Mouse (Mus musculus) cerebellum, adult 2 months (tissue): ENCODE data around the gene Cdx2. TPM values are rescaled to one million over a fixed set of nuclear protein-coding genes. Genes with fewer than 3 reads are reported as not detected.

Experiments
- DNase-seq, 2 experiments: peaks; one replicate each; pipeline ENCODE4 v3.0.0; 2021
- H3K27ac ChIP-seq: fragments of 200-500 bp; 2 replicates; pipeline ENCODE4 v1.5.1; 2012; ENCODE audit warnings: low read length, control low read depth, inconsistent platforms; ENCODE audit not compliant: insufficient read depth
- H3K27me3 ChIP-seq: fragments of 200-500 bp; 2 replicates; pipeline ENCODE4 v1.6.1; 2012; ENCODE audit warnings: inconsistent platforms, mild to moderate bottlenecking, low read length, moderate library complexity; ENCODE audit not compliant: control insufficient read depth, insufficient read depth
- H3K4me1 ChIP-seq: fragments of 200-500 bp; 2 replicates; pipeline ENCODE4 v1.6.1; 2011; ENCODE audit warnings: low read length; ENCODE audit not compliant: control insufficient read depth, insufficient read depth
- H3K4me3 ChIP-seq: fragments of 200-500 bp; replicated peaks from 2 replicates; pipeline ENCODE3; 2011; ENCODE audit warnings: mild to moderate bottlenecking, low read depth, low read length, control low read depth; ENCODE audit not compliant: insufficient read depth
- CTCF ChIP-seq: fragments of 200-500 bp; IDR thresholded peaks from 2 replicates; pipeline ENCODE4 v1.5.1; 2011; ENCODE audit warnings: low read depth, mild to moderate bottlenecking, control low read depth, low read length, moderate library complexity, borderline replicate concordance; ENCODE audit not compliant: insufficient read depth
- POLR2A ChIP-seq: fragments of 200-500 bp; IDR thresholded peaks from 2 replicates; pipeline ENCODE4 v1.6.1; 2011; ENCODE audit warnings: low read length, control low read depth, borderline replicate concordance; ENCODE audit not compliant: insufficient read depth
- WGBS: fragments of 180-500 bp; shearing (Covaris S2); methylation state at CpG from one replicate; pipeline ENCODE4 v1.1.7; 2018; 5-methylcytosine and 5-hydroxymethylcytosine counted together
- polyA plus RNA-seq: library from polyadenylated mRNA; depleted of rRNA; stranded (reverse); fragments of >200 nt; gene quantifications from 2 replicates; pipeline ENCODE4 v1.2.3, GENCODE M21; 2012

Gene Cdx2
- polyA plus RNA-seq, 1 experiment, result not detected

- WGBS, result 66% methylated on average over 5 of the region's 5 CpGs
- H3K27ac ChIP-seq, result no peak overlapping the region
- no peaks in the 10 kb centered on the region for H3K4me1 ChIP-seq
- no peak for DNase-seq
- H3K27me3 ChIP-seq, result peaks cover 2% of the 10 kb centered on the region; the same call in 1 of the 2 replicates
- no peak overlapping the region for H3K4me3 ChIP-seq
- TF ChIP-seq POLR2A (no peak), CTCF (no peak)
Measured at GRCm38 (mm10) chr5:147297249-147297648, 9.8 kb downstream of the Cdx2 start.

- Histone ChIP-seq H3K4me1 (no peaks in the 10 kb centered on the region), H3K27me3 (no peaks in the 10 kb centered on the region; the same call in 1 of the 2 replicates), H3K4me3 (no peak overlapping the region), H3K27ac (no peak overlapping the region)
- 9% methylated on average over 20 of the region's 20 CpGs for WGBS
- peak; percentile 21 to 33 for DNase-seq
- TF ChIP-seq POLR2A, result no peak
- TF ChIP-seq CTCF, result peak; percentile 49; the same call in 1 of the 2 replicates
Measured at GRCm38 (mm10) chr5:147294121-147294520, 12.9 kb downstream of the Cdx2 start.

GRCm38 (mm10) chr5:147293127-147293910, 13.8 kb downstream of the Cdx2 start:
- H3K27me3 ChIP-seq, result no peaks in the 10 kb centered on the region; the same call in 1 of the 2 replicates
- DNase-seq, result peak; percentile 46 to 60
- no peak overlapping the region for H3K4me3 ChIP-seq
- H3K4me1 ChIP-seq, result no peaks in the 10 kb centered on the region
- no peak overlapping the region for H3K27ac ChIP-seq
- TF ChIP-seq CTCF, result peak; percentile 79
- no peak for TF ChIP-seq POLR2A
- WGBS, result 18% methylated on average over 18 of the region's 18 CpGs

GRCm38 (mm10) chr5:147292506-147293120, 14.5 kb downstream of the Cdx2 start:
- 49% methylated on average over 13 of the region's 13 CpGs for WGBS
- DNase-seq, result no peak
- TF ChIP-seq CTCF (no peak), POLR2A (no peak)
- H3K27me3 ChIP-seq, result no peaks in the 10 kb centered on the region; the same call in 1 of the 2 replicates
- H3K27ac ChIP-seq, result no peak overlapping the region
- no peaks in the 10 kb centered on the region for H3K4me1 ChIP-seq
- H3K4me3 ChIP-seq, result no peak overlapping the region

GRCm38 (mm10) chr5:147291764-147292505, 15.1 kb downstream of the Cdx2 start:
- DNase-seq, result no peak
- Histone ChIP-seq H3K4me3 (no peak overlapping the region), H3K27me3 (no peaks in the 10 kb centered on the region; the same call in 1 of the 2 replicates), H3K4me1 (no peaks in the 10 kb centered on the region), H3K27ac (no peak overlapping the region)
- 39% methylated on average over 16 of the region's 16 CpGs for WGBS
- TF ChIP-seq CTCF (no peak), POLR2A (no peak)

- H3K27me3 ChIP-seq, result no peaks in the 10 kb centered on the region; the same call in 1 of the 2 replicates
- H3K4me3 ChIP-seq, result no peak overlapping the region
- DNase-seq, result no peak
- no peaks in the 10 kb centered on the region for H3K4me1 ChIP-seq
- H3K27ac ChIP-seq, result no peak overlapping the region
- no peak for TF ChIP-seq POLR2A
- TF ChIP-seq CTCF, result no peak
- 71% methylated on average over 4 of the region's 4 CpGs for WGBS
Measured at GRCm38 (mm10) chr5:147284365-147284764, 22.7 kb downstream of the Cdx2 start.

GRCm38 (mm10) chr5:147277547-147277925, 29.5 kb downstream of the Cdx2 start:
- Histone ChIP-seq H3K4me3 (no peak overlapping the region), H3K4me1 (no peaks in the 10 kb centered on the region), H3K27ac (no peak overlapping the region), H3K27me3 (peaks cover 1% of the 10 kb centered on the region; the same call in 1 of the 2 replicates)
- DNase-seq, result no peak
- no peak for TF ChIP-seq POLR2A
- no peak for TF ChIP-seq CTCF
- WGBS, result under 1% methylated on average over 13 of the region's 13 CpGs
